ENCODE assay signal across 12 mouse cellular contexts in the genomic region with DNA sequence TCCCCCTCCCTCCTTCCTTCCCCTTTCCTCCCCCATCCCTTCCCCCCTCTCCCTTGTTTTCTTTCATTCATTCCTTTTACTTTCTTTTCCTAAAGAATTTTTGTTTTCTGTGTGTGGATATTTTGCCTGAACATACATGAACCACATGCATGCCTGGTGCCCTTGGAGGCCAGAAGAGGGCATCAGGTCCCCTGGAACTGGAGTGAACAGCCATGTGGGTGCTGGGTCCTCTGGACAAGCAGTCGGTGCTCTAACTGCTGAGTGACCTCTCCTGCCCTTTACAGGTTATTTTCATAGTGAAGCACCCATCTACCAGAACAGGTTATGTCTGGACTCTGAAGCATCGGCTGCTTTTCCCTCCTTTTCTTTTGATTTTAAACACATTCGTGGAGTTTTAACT. TPM values are rescaled to one million over a fixed set of nuclear protein-coding genes. Genes with fewer than 3 reads are reported as not detected.
DNase-seq lines count a peak whose midpoint lies in the region; TF ChIP-seq lines count a peak whose summit lies in the region.
"Had no signal": no experiment of that assay in that cellular context is flagged by ENCODE, and none has a peak within 500 bp of the region (broad histone marks: within the 10 kb centered on the region; RNA-seq: fewer than 3 reads in every experiment).

No protein-coding gene starts in this region.

- no peak for TF ChIP-seq POLR2A in cerebellum, adult 2 months (IDR thresholded peaks at IDR 0.05; ENCODE audit: borderline replicate concordance, insufficient read depth, low read length)

- peak; percentile 46 for TF ChIP-seq CTCF in cerebellum, adult 2 months (IDR thresholded peaks at IDR 0.05; ENCODE audit: borderline replicate concordance, insufficient read depth, low read depth, low read length)

- H3K27ac ChIP-seq in cerebellum, adult 2 months (ENCODE audit: insufficient read depth, low read length), result no peak overlapping the region
- H3K27ac ChIP-seq: hindbrain, embryonic 12.5 days; midbrain, embryonic 13.5 days had no signal

- no peaks in the 10 kb centered on the region for H3K4me1 ChIP-seq in cerebellum, adult 2 months (ENCODE audit: control insufficient read depth, insufficient read depth, low read length)
- H3K4me1 ChIP-seq: hindbrain, embryonic 12.5 days had no signal

- no peak for DNase-seq in cerebellum, adult 2 months
- DNase-seq in cerebellum, adult 8-10 months, result no peak
- DNase-seq in lung, adult 18-20 months, result peak; percentile 26 to 53
- no peak for DNase-seq in lung, postnatal 10 days
- DNase-seq in lung, postnatal 25 days (ENCODE audit: low spot score), result peak; percentile 43
- DNase-seq in thymus, postnatal 4 days, result peak; percentile 47
- no peak for DNase-seq in adrenal gland, postnatal 25 days
- no peak for DNase-seq in ovary, postnatal 10 days (ENCODE audit: low spot score)
- DNase-seq: adrenal gland, adult 8-10 months; right cerebral cortex, postnatal 14 days had no signal

- WGBS in cerebellum, adult 2 months, result 54% methylated on average over 3 of the region's 3 CpGs

- no peak overlapping the region for H3K4me3 ChIP-seq in cerebellum, adult 2 months (replicated peaks; ENCODE audit: insufficient read depth, low read depth, low read length)
- H3K4me3 ChIP-seq: hindbrain, embryonic 12.5 days; midbrain, embryonic 13.5 days had no signal

- H3K27me3 ChIP-seq in cerebellum, adult 2 months (ENCODE audit: control insufficient read depth, insufficient read depth, low read length), result no peaks in the 10 kb centered on the region
- H3K27me3 ChIP-seq: hindbrain, embryonic 12.5 days; midbrain, embryonic 13.5 days had no signal

RNA-seq across cellular contexts. Expression of a gene that starts 34.1 kb away (rescaled TPM):
- polyA plus RNA-seq in cerebellum, adult 2 months (2012; rRNA removed), result 112 and 113 TPM in 2 replicates
- 77.2 and 91.2 TPM in 2 replicates for total RNA-seq in adrenal gland, postnatal 25 days (2021)

Comparison
In these comparisons a context has a peak if more than half of its experiments do, and no peak if none do; other contexts are left out.
1. DNase-seq: peak in lung, adult 18-20 months (2 of 2), lung, postnatal 25 days (single experiment) and thymus, postnatal 4 days (single experiment); none in cerebellum, adult 2 months (0 of 2), cerebellum, adult 8-10 months (single experiment), lung, postnatal 10 days (single experiment), adrenal gland, postnatal 25 days (single experiment) and ovary, postnatal 10 days (single experiment).